ENCODE assay signal across 18 mouse cellular contexts in genomic region chr19:43498874-43499273, GRCm38 (mm10). TPM values are rescaled to one million over a fixed set of nuclear protein-coding genes. Genes with fewer than 3 reads are reported as not detected.
DNase-seq lines count a peak whose midpoint lies in the region; ATAC-seq and TF ChIP-seq lines count a peak whose summit lies in the region.
"Had no signal": no experiment of that assay in that cellular context is flagged by ENCODE, and none has a peak within 500 bp of the region (broad histone marks: within the 10 kb centered on the region; RNA-seq: fewer than 3 reads in every experiment).

No protein-coding gene starts in this region.

- H3K36me3 ChIP-seq in heart, embryonic 11.5 days (ENCODE audit: control insufficient read depth, insufficient read depth, low read length), result peaks cover 6% of the 10 kb centered on the region; the same call in 1 of the 2 replicates
- no peaks in the 10 kb centered on the region for H3K36me3 ChIP-seq in lung, postnatal 0 days (ENCODE audit: insufficient read depth, low read length)
- H3K36me3 ChIP-seq in stomach, postnatal 0 days (ENCODE audit: control insufficient read depth, insufficient read depth, low read length), result peaks cover 5% of the 10 kb centered on the region
- H3K36me3 ChIP-seq in hindbrain, embryonic 13.5 days, result peaks cover 46% of the 10 kb centered on the region

- no peak for TF ChIP-seq CTCF in lung, postnatal 0 days (IDR thresholded peaks at IDR 0.05)
- TF ChIP-seq CTCF in stomach, postnatal 0 days (IDR thresholded peaks at IDR 0.05; ENCODE audit: low read depth), result no peak

- 80% methylated on average over 7 of the region's 7 CpGs for WGBS in heart, embryonic 11.5 days (ENCODE audit: insufficient replicate concordance)
- WGBS in lung, postnatal 0 days, result 78% methylated on average over 7 of the region's 7 CpGs
- WGBS in stomach, postnatal 0 days, result 74% methylated on average over 7 of the region's 7 CpGs
- WGBS in hindbrain, embryonic 13.5 days, result 87% methylated on average over 7 of the region's 7 CpGs

- no peak overlapping the region for H3K4me3 ChIP-seq in heart, embryonic 11.5 days (ENCODE audit: low read depth, low read length)
- no peak overlapping the region for H3K4me3 ChIP-seq in lung, postnatal 0 days (ENCODE audit: low read depth, low read length)
- no peak overlapping the region for H3K4me3 ChIP-seq in stomach, postnatal 0 days (ENCODE audit: low read depth, low read length)
- no peak overlapping the region for H3K4me3 ChIP-seq in hindbrain, embryonic 13.5 days
- H3K4me3 ChIP-seq: embryonic facial prominence, embryonic 15.5 days; hindbrain, embryonic 12.5 days; limb, embryonic 12.5 days; neural tube, embryonic 13.5 days had no signal

- H3K4me2 ChIP-seq in heart, embryonic 11.5 days, result no peak overlapping the region
- no peak overlapping the region for H3K4me2 ChIP-seq in lung, postnatal 0 days (replicated peaks; ENCODE audit: low read depth, low read length)
- H3K4me2 ChIP-seq in stomach, postnatal 0 days (replicated peaks; ENCODE audit: low read depth), result no peak overlapping the region
- no peak overlapping the region for H3K4me2 ChIP-seq in hindbrain, embryonic 13.5 days
- H3K4me2 ChIP-seq: embryonic facial prominence, embryonic 15.5 days; hindbrain, embryonic 12.5 days; limb, embryonic 12.5 days; neural tube, embryonic 13.5 days had no signal

- peak; percentile 96 for DNase-seq in heart, adult 11 months
- DNase-seq in lung, postnatal 0 days (ENCODE audit: low spot score), result peak; percentile 26
- no peak for DNase-seq in lung, postnatal 14 days
- peak; percentile 93 for DNase-seq in ZHBTc4 (ENCODE audit: low read depth, low spot score)
- no peak for DNase-seq in stomach, postnatal 0 days (ENCODE audit: low spot score)
- no peak for DNase-seq in left cerebral cortex, adult 9 months (ENCODE audit: low spot score in 2 of 2)
- DNase-seq: cerebellum, adult 11-12 months; layer of hippocampus, postnatal 36 days; lung, adult 2 months had no signal

- peaks cover 5% of the 10 kb centered on the region; the same call in 1 of the 2 replicates for H3K4me1 ChIP-seq in heart, embryonic 11.5 days (ENCODE audit: control insufficient read depth, insufficient read depth, low read length)
- H3K4me1 ChIP-seq in lung, postnatal 0 days (ENCODE audit: insufficient read depth, low read depth, low read length), result no peaks in the 10 kb centered on the region
- H3K4me1 ChIP-seq in stomach, postnatal 0 days (replicated peaks; ENCODE audit: control insufficient read depth, insufficient read depth), result no peaks in the 10 kb centered on the region
- H3K4me1 ChIP-seq in hindbrain, embryonic 13.5 days (replicated peaks), result peaks cover 12% of the 10 kb centered on the region

- TF ChIP-seq EP300 in lung, postnatal 0 days (IDR thresholded peaks at IDR 0.05), result no peak
- TF ChIP-seq EP300 in stomach, postnatal 0 days (optimal IDR thresholded peaks at IDR 0.05), result no peak

- H3K9me3 ChIP-seq in heart, embryonic 11.5 days (replicated peaks; ENCODE audit: control insufficient read depth, low read length), result no peaks in the 10 kb centered on the region
- no peaks in the 10 kb centered on the region for H3K9me3 ChIP-seq in lung, postnatal 0 days (ENCODE audit: low read length)
- no peaks in the 10 kb centered on the region for H3K9me3 ChIP-seq in stomach, postnatal 0 days (ENCODE audit: control insufficient read depth, low read length)
- H3K9me3 ChIP-seq in hindbrain, embryonic 13.5 days, result no peaks in the 10 kb centered on the region
- H3K9me3 ChIP-seq: embryonic facial prominence, embryonic 15.5 days; hindbrain, embryonic 12.5 days; limb, embryonic 12.5 days; neural tube, embryonic 13.5 days had no signal

- H3K27me3 ChIP-seq in heart, embryonic 11.5 days (ENCODE audit: control insufficient read depth, insufficient read depth, low read length), result no peaks in the 10 kb centered on the region
- H3K27me3 ChIP-seq in lung, postnatal 0 days (replicated peaks; ENCODE audit: insufficient read depth, low read length), result peaks cover 4% of the 10 kb centered on the region; the same call in 1 of the 2 replicates
- H3K27me3 ChIP-seq in stomach, postnatal 0 days (ENCODE audit: control insufficient read depth, insufficient read depth, low read length), result no peaks in the 10 kb centered on the region
- H3K27me3 ChIP-seq in hindbrain, embryonic 13.5 days, result 0 out of 2 replicates have a peak, but pooled peaks cover 8% of the 10 kb centered on the region

- H3K9ac ChIP-seq in heart, embryonic 11.5 days (ENCODE audit: low read depth, low read length), result no peak overlapping the region
- H3K9ac ChIP-seq in lung, postnatal 0 days (replicated peaks; ENCODE audit: low read depth), result no peak overlapping the region
- no peak overlapping the region for H3K9ac ChIP-seq in stomach, postnatal 0 days (ENCODE audit: low read length)
- no peak overlapping the region for H3K9ac ChIP-seq in hindbrain, embryonic 13.5 days
- H3K9ac ChIP-seq: embryonic facial prominence, embryonic 15.5 days; hindbrain, embryonic 12.5 days; limb, embryonic 12.5 days; neural tube, embryonic 13.5 days had no signal

- ATAC-seq in heart, embryonic 11.5 days (replicated peaks; ENCODE audit: insufficient number of reproducible peaks, low FRiP score, low TSS enrichment), result no peak
- 0 out of 2 replicates have a peak, but pooled peaks have one; percentile 44 for ATAC-seq in lung, postnatal 0 days
- ATAC-seq in stomach, postnatal 0 days (ENCODE audit: low FRiP score, low TSS enrichment), result peak; percentile 32; the same call in 1 of the 2 replicates
- ATAC-seq in hindbrain, embryonic 13.5 days (ENCODE audit: low FRiP score), result no peak
- ATAC-seq: CD4-positive, CD25-positive, alpha-beta regulatory T cell, adult 4 months; forebrain, embryonic 16.5 days; intestine, postnatal 0 days had no signal

- no peak overlapping the region for H3K27ac ChIP-seq in heart, embryonic 11.5 days (ENCODE audit: low read depth, low read length)
- H3K27ac ChIP-seq in lung, postnatal 0 days (ENCODE audit: low read length), result no peak overlapping the region
- no peak overlapping the region for H3K27ac ChIP-seq in stomach, postnatal 0 days (replicated peaks)
- no peak overlapping the region for H3K27ac ChIP-seq in hindbrain, embryonic 13.5 days
- H3K27ac ChIP-seq: embryonic facial prominence, embryonic 15.5 days; hindbrain, embryonic 12.5 days; limb, embryonic 12.5 days; neural tube, embryonic 13.5 days had no signal

RNA-seq across cellular contexts. Expression of gene Got1, which starts 25.5 kb away (rescaled TPM):
- polyA plus RNA-seq in heart, embryonic 11.5 days (2014; fragmentation: Nextera tagmentation; extraction: Ambion mirVana), result 134 and 158 TPM in 2 replicates
- polyA plus RNA-seq in lung, postnatal 0 days (2015; fragmentation: Nextera tagmentation; extraction: Ambion mirVana), result 14.2 and 15.6 TPM in 2 replicates
- 49.3 and 51.1 TPM in 2 replicates for polyA plus RNA-seq in stomach, postnatal 0 days (2015; fragmentation: Nextera tagmentation; extraction: Ambion mirVana)
- 75.4 and 75.8 TPM in 2 replicates for polyA plus RNA-seq in hindbrain, embryonic 13.5 days (2015; fragmentation: Nextera tagmentation; extraction: Ambion mirVana)

RNA-seq across cellular contexts. Expression of gene Cnnm1, which starts 58.6 kb away (rescaled TPM):
- polyA plus RNA-seq in heart, embryonic 11.5 days (2014; fragmentation: Nextera tagmentation; extraction: Ambion mirVana), result 0.11 and 0.20 TPM in 2 replicates
- 0.25 and 0.30 TPM in 2 replicates for polyA plus RNA-seq in lung, postnatal 0 days (2015; fragmentation: Nextera tagmentation; extraction: Ambion mirVana)
- polyA plus RNA-seq in stomach, postnatal 0 days (2015; fragmentation: Nextera tagmentation; extraction: Ambion mirVana), result 0.47 and 0.56 TPM in 2 replicates
- 1.1 and 1.8 TPM in 2 replicates for polyA plus RNA-seq in hindbrain, embryonic 13.5 days (2015; fragmentation: Nextera tagmentation; extraction: Ambion mirVana)
- polyA plus RNA-seq: CD4-positive, CD25-positive, alpha-beta regulatory T cell, adult 4 months had no signal

Comparison
In these comparisons a context has a peak if more than half of its experiments do, and no peak if none do; other contexts are left out.
1. DNase-seq: peak in heart, adult 11 months (single experiment), lung, postnatal 0 days (single experiment) and ZHBTc4 (single experiment); none in lung, postnatal 14 days (single experiment), stomach, postnatal 0 days (single experiment) and left cerebral cortex, adult 9 months (0 of 2).
2. ATAC-seq: peak in lung, postnatal 0 days (single experiment) and stomach, postnatal 0 days (single experiment); none in heart, embryonic 11.5 days (single experiment) and hindbrain, embryonic 13.5 days (single experiment).